Mouse (Mus musculus) megakaryocyte, embryonic 14.5 days (primary cell): ENCODE measurements around the gene Glud1.

Experiments
- FLI1 ChIP-seq: IDR thresholded peaks from 2 replicates; pipeline ENCODE4 v1.6.1; 2012; ENCODE audit warnings: low read length, inconsistent platforms, mixed read lengths
- GATA1 ChIP-seq: IDR thresholded peaks from 3 replicates; pipeline ENCODE4 v1.6.1; 2012; ENCODE audit warnings: mixed read lengths, low read length, inconsistent platforms, borderline replicate concordance

DNA sequence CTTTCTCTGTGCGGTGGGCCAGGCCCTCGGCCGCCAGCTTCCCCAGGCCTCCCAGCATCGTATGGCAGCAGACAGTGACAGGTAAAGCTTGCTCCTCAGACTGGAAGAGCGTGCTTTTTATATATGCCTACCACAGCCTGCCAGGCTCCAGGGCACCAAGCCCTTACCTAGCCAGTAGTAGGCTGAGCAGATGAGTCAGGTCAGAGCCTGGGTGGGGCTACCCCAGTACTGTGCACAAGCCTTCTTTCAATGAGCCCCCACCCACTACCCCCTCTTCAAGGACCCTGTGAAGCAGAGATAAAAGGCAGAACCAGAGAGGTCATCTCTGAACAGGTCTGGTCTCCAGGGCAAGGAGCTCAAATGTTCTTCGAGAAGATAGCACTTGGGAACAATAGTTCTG, 44.8 kb downstream of the Glud1 start, which contains the start of gene Fam25c:
- no peak for TF ChIP-seq GATA1
- TF ChIP-seq FLI1, result no peak
